Mouse (Mus musculus): ENCODE measurements around the gene Trpt1.
"Not testable (repeated sequence)": the region's sequence is repeated elsewhere in the genome, so short reads cannot be mapped to it uniquely, and the experiment has no call there.

DNA sequence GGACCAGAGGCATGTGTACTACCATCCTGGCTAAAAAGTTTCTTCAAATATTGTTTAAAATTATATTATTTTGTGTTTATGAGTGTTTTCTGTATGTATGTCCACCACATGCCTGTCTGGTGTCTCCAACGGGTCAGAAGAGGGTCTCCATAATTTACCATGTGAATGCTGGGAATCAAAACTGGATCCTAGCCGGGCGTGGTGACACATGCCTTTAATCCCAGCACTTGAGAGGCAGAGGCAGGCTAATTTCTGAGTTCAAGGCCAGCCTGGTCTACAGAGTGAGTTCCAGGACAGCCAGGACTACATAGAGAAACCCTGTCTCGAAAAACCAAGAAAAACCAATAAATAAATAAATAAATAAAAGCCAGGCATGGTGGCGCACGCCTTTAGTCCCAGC, 4.8 kb upstream of the Trpt1 start:
- TF ChIP-seq POLR2A (IDR thresholded peaks at IDR 0.05; ENCODE audit: borderline replicate concordance, extremely low read depth, insufficient read depth, insufficient read length, poor library complexity, severe bottlenecking); CTCF (IDR thresholded peaks at IDR 0.05; ENCODE audit: borderline replicate concordance, extremely low read depth, insufficient read depth, insufficient read length): not testable (repeated sequence)

Measured in brain, embryonic 14.5 days (tissue).